Mouse (Mus musculus) heart, embryonic 15.5 days (tissue): ENCODE measurements around the gene Grk2. TPM values are rescaled to one million over a fixed set of nuclear protein-coding genes. Genes with fewer than 3 reads are reported as not detected.

Experiments
- ATAC-seq: fragments of 200-750 bp; cut with Nextera tagmentation; replicated peaks from 2 replicates; pipeline ENCODE4 v1.8.0; 2017; ENCODE audit warnings: low read depth, moderate TSS enrichment; ENCODE audit not compliant: insufficient number of reproducible peaks, insufficient read depth, low FRiP score
- H3K27ac ChIP-seq: fragments of 300-500 bp; sonication (generic); 2 replicates; pipeline ENCODE4 v1.5.1; 2015; ENCODE audit warnings: mild to moderate bottlenecking, inconsistent platforms
- H3K27me3 ChIP-seq: fragments of 300-500 bp; sonication (generic); 2 replicates; pipeline ENCODE4 v1.6.1; 2015; ENCODE audit warnings: inconsistent platforms
- H3K36me3 ChIP-seq: fragments of 300-500 bp; sonication (generic); 2 replicates; pipeline ENCODE4 v1.6.1; 2015; ENCODE audit warnings: mild to moderate bottlenecking, inconsistent platforms
- H3K4me1 ChIP-seq: fragments of 300-500 bp; sonication (generic); replicated peaks from 2 replicates; pipeline ENCODE4 v1.6.1; 2015; ENCODE audit warnings: inconsistent platforms
- H3K4me2 ChIP-seq: fragments of 300-500 bp; sonication (generic); 2 replicates; pipeline ENCODE4 v1.6.1; 2015; ENCODE audit warnings: inconsistent platforms, mild to moderate bottlenecking, moderate library complexity
- H3K4me3 ChIP-seq: fragments of 300-500 bp; sonication (generic); 2 replicates; pipeline ENCODE4 v1.5.1; 2015; ENCODE audit warnings: mild to moderate bottlenecking, inconsistent platforms
- H3K9ac ChIP-seq: fragments of 300-500 bp; sonication (generic); 2 replicates; pipeline ENCODE4 v1.6.1; 2015; ENCODE audit warnings: mild to moderate bottlenecking, inconsistent platforms
- H3K9me3 ChIP-seq: fragments of 300-500 bp; sonication (generic); replicated peaks from 2 replicates; pipeline ENCODE4 v1.6.1; 2016; ENCODE audit warnings: inconsistent platforms
- WGBS: fragments of 180-500 bp; shearing (Covaris S2); methylation state at CpG from one replicate; pipeline ENCODE4 v1.1.7; 2015; ENCODE audit warnings: mixed read lengths; 5-methylcytosine and 5-hydroxymethylcytosine counted together
- polyA plus RNA-seq: library from polyadenylated mRNA; unstranded; fragments of >200 nt; fragmentation: Nextera tagmentation; extraction: Ambion mirVana; gene quantifications from 2 replicates; pipeline ENCODE4 v1.2.1, GENCODE M21; 2015

The Grk2 gene
- 9.8 and 18.2 TPM in 2 replicates for polyA plus RNA-seq

DNA sequence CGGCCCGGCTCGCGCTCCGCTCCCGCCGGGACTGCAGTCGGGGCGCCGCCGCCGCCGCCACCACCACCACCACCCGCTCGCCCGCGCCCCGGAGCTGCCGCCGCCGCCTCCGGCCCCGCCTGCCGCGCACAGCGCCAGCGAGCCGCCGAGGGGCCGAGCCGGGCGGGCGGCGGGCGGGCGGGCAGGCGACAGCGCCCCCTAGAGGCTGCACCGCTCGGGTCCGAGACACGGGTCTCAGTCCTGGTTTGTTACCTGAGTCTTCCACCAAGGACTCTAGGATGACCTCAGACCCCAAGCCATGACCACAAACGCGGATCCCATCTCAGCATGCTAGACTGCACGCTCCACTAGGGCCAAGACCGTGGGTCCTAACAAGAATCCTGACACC, at the start of gene Grk2:
Gene Grk2 (minus strand): TSS at position 33 of the 388 bp plus-strand sequence.
- peak within 1 kb of the TSS; percentile 83 for H3K4me2 ChIP-seq
- peaks cover 51% of the 10 kb centered on the region for H3K4me1 ChIP-seq
- peak within 1 kb of the TSS; percentile 96 for H3K9ac ChIP-seq
- peak within 1 kb of the TSS; percentile 70 for H3K4me3 ChIP-seq
- peak within 1 kb of the TSS; percentile 74 for H3K27ac ChIP-seq
- H3K36me3 ChIP-seq: no peaks in the 10 kb centered on the region
- WGBS: under 1% methylated on average over 26 of the region's 46 CpGs
- ATAC-seq: peak; percentile 77
- no peaks in the 10 kb centered on the region for H3K27me3 ChIP-seq
- H3K9me3 ChIP-seq: no peaks in the 10 kb centered on the region

DNA sequence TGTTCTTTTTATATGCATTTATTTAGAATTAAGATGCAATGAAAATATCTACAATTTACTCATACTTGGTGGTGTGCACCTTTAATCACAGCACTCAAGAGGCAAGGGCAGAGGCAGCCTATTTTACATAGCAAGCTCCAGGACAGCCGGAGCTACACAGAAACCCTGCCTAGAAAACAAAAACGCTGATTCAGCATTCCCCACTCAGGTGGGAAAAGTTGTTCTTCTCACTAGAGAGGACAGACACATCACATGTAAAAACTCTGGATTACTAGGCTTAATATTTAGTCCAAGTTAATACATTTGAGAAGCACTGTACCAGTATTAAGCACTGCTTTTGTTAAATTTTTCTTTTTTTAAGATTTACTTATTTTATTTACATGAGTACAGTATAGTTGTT, 43.4 kb upstream of the Grk2 start:
- Histone ChIP-seq H3K4me3 (no peak overlapping the region), H3K36me3 (peaks cover 60% of the 10 kb centered on the region), H3K9me3 (no peaks in the 10 kb centered on the region), H3K27ac (no peak overlapping the region), H3K4me1 (no peaks in the 10 kb centered on the region), H3K27me3 (no peaks in the 10 kb centered on the region), H3K9ac (no peak overlapping the region), H3K4me2 (no peak overlapping the region)
- no peak for ATAC-seq
- WGBS: 87% methylated on average over 2 of the region's 2 CpGs

DNA sequence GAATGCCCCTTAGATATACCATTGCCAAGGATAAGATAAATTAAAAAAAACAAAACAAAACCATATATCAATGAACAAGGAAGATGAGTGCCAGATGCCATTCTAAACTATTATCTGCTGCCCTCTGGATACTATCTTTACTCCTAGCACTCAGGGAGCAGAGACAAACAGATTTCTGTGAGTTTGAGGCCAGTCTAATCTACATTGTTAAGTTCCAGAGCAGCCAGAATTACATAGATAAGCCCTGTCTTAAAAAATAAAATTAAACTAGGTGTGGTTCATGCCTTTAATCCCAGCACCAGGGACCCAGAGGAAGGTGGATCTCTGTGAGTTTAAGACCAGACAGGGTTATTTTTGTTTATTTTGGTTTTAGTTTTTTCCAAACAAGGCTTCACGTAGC, 40.5 kb upstream of the Grk2 start:
- H3K4me2 ChIP-seq: no peak overlapping the region

DNA sequence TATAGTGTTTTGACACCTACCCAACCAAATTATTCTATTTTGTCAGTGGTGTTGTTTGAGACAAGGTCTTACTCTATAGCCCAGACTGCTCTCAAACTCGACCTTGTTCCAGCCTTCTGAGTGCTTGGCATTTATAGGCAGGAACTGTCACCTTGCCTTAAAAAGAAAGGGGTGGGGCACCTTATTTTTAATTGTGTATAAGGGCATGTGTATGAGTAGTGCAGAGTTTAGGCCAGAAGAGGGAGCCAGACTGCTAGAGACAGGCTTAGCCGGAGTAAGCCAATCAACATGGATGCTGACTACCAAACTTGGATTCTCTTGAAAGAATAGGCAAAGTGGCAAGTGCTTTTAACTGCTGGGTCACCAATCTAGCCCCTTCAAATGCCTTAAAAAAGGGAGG, 32.1 kb upstream of the Grk2 start:
- Histone ChIP-seq H3K27me3 (no peaks in the 10 kb centered on the region), H3K9me3 (no peaks in the 10 kb centered on the region), H3K4me2 (no peak overlapping the region), H3K9ac (no peak overlapping the region), H3K27ac (no peak overlapping the region), H3K4me3 (no peak overlapping the region), H3K4me1 (peaks cover 12% of the 10 kb centered on the region), H3K36me3 (peaks cover 38% of the 10 kb centered on the region)
- ATAC-seq: no peak
- 26% methylated on average over 2 of the region's 2 CpGs for WGBS

More for the DNA sequence above, 40.5 kb upstream of the Grk2 start:
- H3K27me3 ChIP-seq: no peaks in the 10 kb centered on the region
- WGBS: 89% methylated on average over 1 of the region's 1 CpGs
- ATAC-seq: no peak
- peaks cover 69% of the 10 kb centered on the region for H3K36me3 ChIP-seq
- no peaks in the 10 kb centered on the region for H3K4me1 ChIP-seq
- H3K27ac ChIP-seq: no peak overlapping the region
- H3K9ac ChIP-seq: no peak overlapping the region
- no peaks in the 10 kb centered on the region for H3K9me3 ChIP-seq
- no peak overlapping the region for H3K4me3 ChIP-seq

DNA sequence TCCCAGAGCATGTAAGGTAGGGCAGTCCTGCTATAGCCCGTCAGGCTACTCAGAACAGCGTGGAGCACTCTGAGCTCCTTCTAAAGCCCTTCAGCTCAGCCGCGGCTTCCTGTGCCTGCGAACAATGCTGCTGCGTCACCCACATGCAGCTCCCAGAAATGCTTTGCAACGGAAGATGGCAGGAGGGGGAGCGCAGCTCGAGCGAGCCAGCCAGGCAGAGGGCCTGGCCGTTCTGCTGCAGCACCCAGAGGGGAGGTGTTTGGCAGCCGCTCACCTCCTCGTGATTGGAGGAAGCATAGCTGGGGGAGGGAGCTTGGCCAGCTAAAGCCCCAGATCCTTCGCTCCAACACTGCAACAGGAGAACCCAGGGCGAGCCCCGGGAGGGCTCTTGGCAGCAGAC, 27.8 kb upstream of the Grk2 start:
- Histone ChIP-seq H3K9ac (peak overlapping the region; percentile 78), H3K4me3 (peak overlapping the region; percentile 70), H3K27me3 (no peaks in the 10 kb centered on the region), H3K4me2 (peak overlapping the region; percentile 70), H3K9me3 (no peaks in the 10 kb centered on the region), H3K4me1 (peaks cover 26% of the 10 kb centered on the region), H3K27ac (peak overlapping the region; percentile 95), H3K36me3 (peaks cover 19% of the 10 kb centered on the region)
- WGBS: 0% methylated on average over 16 of the region's 16 CpGs
- peak; percentile 98 for ATAC-seq

DNA sequence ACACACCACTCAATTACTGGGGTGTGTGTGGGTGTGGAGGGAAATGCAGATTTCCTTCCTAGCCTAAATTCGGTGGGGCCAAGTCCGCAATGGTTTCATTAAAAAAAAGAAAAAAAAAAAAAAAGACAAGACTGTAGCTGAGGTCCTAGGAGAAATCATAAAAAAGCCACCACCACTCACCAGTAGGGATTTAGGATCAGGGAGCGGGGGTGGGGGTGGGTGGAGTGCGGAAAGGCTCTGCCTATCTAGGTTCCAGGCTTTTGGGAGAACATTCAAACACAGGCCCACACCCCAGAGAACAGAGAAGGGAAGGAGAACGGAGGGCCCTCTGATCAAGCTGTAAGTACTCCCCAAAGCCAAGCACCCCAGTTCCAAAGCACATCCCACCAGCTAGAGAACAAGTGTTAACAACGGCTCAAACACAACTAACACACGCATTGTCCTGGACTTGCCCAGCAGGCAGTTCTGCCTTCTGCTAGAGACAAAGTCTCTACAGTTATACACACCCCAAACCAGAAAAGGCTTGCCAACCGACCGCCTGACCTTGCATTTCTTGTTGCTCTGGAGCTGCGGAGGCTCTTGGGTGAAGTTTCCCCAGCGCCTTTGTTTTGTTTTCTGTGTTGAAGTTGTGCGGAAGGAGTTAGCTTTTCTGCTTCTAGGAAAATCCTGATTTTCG, 27.2 kb upstream of the Grk2 start:
- WGBS: under 1% methylated on average over 13 of the region's 13 CpGs
- Histone ChIP-seq H3K9me3 (no peaks in the 10 kb centered on the region), H3K4me1 (peaks cover 26% of the 10 kb centered on the region), H3K27me3 (no peaks in the 10 kb centered on the region), H3K4me3 (peak overlapping the region; percentile 70), H3K4me2 (peak overlapping the region; percentile 70), H3K9ac (peak overlapping the region; percentile 78), H3K27ac (peak overlapping the region; percentile 95), H3K36me3 (peaks cover 25% of the 10 kb centered on the region)
- peak; percentile 9; the same call in 1 of the 2 replicates for ATAC-seq

DNA sequence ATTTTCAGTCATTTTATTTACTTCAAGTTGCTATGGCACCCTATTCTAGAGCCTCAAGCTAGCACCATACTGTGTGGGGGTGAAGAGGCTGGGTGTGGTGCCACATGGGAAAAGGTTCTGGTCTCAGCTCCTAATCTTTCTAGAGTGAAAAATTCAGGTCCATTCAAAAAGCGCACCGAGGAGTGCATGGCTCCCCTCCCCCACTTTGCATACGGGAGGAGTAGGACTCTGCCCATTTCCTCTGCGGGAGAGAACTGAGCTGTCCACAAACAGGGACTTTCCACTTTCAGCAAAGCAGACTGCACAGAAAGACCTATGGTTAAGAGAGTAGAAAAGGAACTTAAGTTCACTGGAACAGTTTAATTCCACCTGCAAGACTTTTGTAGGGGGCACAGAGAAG, 26.6 kb upstream of the Grk2 start:
- H3K36me3 ChIP-seq: peaks cover 31% of the 10 kb centered on the region
- under 1% methylated on average over 4 of the region's 4 CpGs for WGBS
- no peaks in the 10 kb centered on the region for H3K9me3 ChIP-seq
- H3K9ac ChIP-seq: peak overlapping the region; percentile 78
- H3K4me3 ChIP-seq: peak overlapping the region; percentile 70
- no peak for ATAC-seq
- peak overlapping the region; percentile 95 for H3K27ac ChIP-seq
- peaks cover 24% of the 10 kb centered on the region for H3K4me1 ChIP-seq
- peak overlapping the region; percentile 70 for H3K4me2 ChIP-seq
- no peaks in the 10 kb centered on the region for H3K27me3 ChIP-seq

DNA sequence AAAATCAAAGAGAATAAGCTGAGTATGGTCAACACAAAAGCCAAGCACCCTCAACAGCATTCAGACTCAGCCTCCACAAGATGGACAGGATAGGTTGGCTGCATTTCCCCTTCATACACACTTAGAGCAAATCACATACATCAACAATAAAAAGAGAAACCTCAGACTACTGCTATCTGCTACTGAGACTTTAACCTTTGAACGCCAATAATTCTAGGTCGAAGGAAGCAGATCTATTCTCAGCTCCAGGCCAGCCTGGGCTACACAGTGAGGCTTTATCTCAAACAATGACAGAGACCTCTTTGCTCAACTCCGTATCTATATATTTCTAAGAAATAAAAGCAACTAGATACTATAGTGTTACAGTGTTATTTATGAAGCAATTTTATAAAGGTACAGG, 25.3 kb upstream of the Grk2 start:
- H3K9ac ChIP-seq: no peak overlapping the region
- no peaks in the 10 kb centered on the region for H3K9me3 ChIP-seq
- H3K27ac ChIP-seq: no peak overlapping the region
- H3K4me1 ChIP-seq: peaks cover 24% of the 10 kb centered on the region
- ATAC-seq: no peak
- no peak overlapping the region for H3K4me2 ChIP-seq
- peaks cover 44% of the 10 kb centered on the region for H3K36me3 ChIP-seq
- 68% methylated on average over 3 of the region's 3 CpGs for WGBS
- no peak overlapping the region for H3K4me3 ChIP-seq
- no peaks in the 10 kb centered on the region for H3K27me3 ChIP-seq

DNA sequence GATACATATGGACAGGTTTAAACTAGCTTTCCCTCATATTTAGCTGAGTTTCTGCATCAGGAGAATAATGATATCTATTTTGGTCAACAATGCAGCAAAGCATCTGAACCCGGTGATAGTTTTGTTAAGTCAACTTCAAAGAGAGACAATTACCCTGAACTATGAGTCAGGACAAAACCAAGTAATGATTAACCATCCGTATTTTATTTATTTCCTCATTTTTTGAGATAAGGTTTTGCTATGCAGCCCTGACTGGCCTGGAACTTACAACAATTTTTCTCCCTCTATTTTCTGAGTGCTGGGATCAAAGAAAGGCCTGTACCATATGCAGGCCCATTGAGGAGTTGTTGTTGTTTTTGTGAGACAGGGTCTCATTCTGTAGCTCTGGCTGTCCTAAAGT, 24.6 kb upstream of the Grk2 start:
- no peak overlapping the region for H3K27ac ChIP-seq
- H3K9me3 ChIP-seq: no peaks in the 10 kb centered on the region
- no peak for ATAC-seq
- peaks cover 24% of the 10 kb centered on the region for H3K4me1 ChIP-seq
- H3K36me3 ChIP-seq: peaks cover 51% of the 10 kb centered on the region
- H3K27me3 ChIP-seq: no peaks in the 10 kb centered on the region
- H3K9ac ChIP-seq: no peak overlapping the region
- no peak overlapping the region for H3K4me2 ChIP-seq
- 83% methylated on average over 2 of the region's 2 CpGs for WGBS
- H3K4me3 ChIP-seq: no peak overlapping the region

DNA sequence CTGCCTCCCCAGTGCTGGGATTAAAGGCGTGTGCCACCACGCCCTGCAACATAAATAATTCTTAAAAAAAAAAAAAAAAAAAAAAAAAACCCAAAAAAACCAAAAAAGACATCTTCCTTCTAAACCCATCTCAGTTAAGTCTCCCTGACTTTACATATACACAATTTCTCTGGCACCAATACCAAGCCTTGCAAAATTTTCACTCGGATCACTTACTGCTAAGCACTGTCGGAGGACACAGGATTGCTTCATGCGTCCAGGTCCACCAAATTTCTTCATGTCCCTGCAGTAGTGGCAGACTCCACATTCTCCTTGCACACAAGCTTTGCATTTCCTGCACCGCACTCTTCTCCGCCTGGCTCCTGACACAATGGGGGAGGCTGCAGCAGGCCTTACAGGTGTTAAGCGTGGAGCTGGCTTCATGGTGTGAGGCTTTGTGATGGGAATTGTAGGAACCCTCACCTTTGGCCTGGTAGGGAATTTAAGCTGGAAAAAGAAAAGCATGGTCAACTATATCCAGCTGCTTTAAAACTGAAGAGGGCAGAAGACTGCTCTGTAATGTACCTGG, 22.8 kb upstream of the Grk2 start:
- no peak overlapping the region for H3K9ac ChIP-seq
- no peak overlapping the region for H3K4me3 ChIP-seq

DNA sequence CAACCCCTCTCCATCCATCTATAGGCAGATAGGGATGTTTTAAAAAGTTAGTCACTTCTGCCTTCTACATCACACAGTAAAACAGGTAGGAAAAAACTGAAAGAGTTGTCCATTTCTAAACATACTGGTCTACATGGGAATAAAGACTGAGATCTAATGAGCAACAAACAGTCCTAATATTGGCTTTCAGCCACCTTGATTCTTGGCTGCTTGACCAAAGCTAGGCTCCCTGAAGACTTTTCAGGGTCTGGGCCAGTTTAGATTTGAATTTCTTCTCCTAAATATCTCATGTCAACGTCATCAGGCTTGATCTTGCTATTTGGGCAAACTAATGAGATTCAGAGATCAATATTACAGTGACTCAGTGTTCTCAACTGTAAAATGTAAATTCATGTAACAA, 20.9 kb upstream of the Grk2 start:
- no peak overlapping the region for H3K4me3 ChIP-seq
- H3K9ac ChIP-seq: no peak overlapping the region
- H3K36me3 ChIP-seq: peaks cover 88% of the 10 kb centered on the region
- no peak overlapping the region for H3K27ac ChIP-seq
- H3K4me1 ChIP-seq: peaks cover 6% of the 10 kb centered on the region
- H3K4me2 ChIP-seq: no peak overlapping the region
- H3K9me3 ChIP-seq: no peaks in the 10 kb centered on the region
- H3K27me3 ChIP-seq: no peaks in the 10 kb centered on the region
- ATAC-seq: no peak
- WGBS: 67% methylated on average over 1 of the region's 1 CpGs

More for the DNA sequence above, 22.8 kb upstream of the Grk2 start:
- ATAC-seq: no peak
- no peaks in the 10 kb centered on the region for H3K9me3 ChIP-seq
- H3K27ac ChIP-seq: no peak overlapping the region
- H3K4me2 ChIP-seq: no peak overlapping the region
- no peaks in the 10 kb centered on the region for H3K27me3 ChIP-seq
- H3K36me3 ChIP-seq: peaks cover 69% of the 10 kb centered on the region
- 91% methylated on average over 8 of the region's 8 CpGs for WGBS
- peaks cover 14% of the 10 kb centered on the region for H3K4me1 ChIP-seq

DNA sequence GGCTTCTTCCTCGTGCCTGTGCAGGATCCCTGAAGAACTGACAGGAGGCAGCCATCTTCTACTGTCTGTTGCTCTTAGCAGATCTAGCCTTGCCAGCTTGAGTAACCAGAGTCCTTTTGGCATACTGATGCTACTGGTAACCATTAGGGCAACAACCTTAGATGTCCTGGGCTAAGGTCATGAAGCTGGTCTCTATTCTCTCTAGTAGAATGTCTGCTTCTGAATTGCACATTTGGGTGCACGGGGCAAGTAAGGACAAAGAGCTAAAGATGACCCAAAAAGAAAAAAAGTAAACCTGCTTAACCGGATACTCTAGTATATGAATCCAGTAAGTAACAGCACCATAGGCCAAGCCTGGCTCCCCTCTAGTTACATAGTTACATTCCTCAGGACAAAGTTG, 20.1 kb upstream of the Grk2 start:
- Histone ChIP-seq H3K27me3 (no peaks in the 10 kb centered on the region), H3K9ac (no peak overlapping the region), H3K9me3 (no peaks in the 10 kb centered on the region), H3K36me3 (peaks cover 91% of the 10 kb centered on the region), H3K4me2 (no peak overlapping the region), H3K27ac (no peak overlapping the region), H3K4me1 (no peaks in the 10 kb centered on the region), H3K4me3 (no peak overlapping the region)
- no peak for ATAC-seq
- WGBS: 80% methylated on average over 3 of the region's 3 CpGs
